Mouse (Mus musculus): ENCODE data around the gene Tmc5. TPM values are rescaled to one million over a fixed set of nuclear protein-coding genes. Genes with fewer than 3 reads are reported as not detected.
A peak's percentile ranks its signal among the peaks of the same experiment; 100 is the strongest.

Gene Tmc5
- polyA plus RNA-seq (2014; fragmentation: Nextera tagmentation; extraction: Ambion mirVana), result 0.58 and 1.0 TPM in 2 replicates

- H3K4me2 ChIP-seq (ENCODE audit: low read depth, low read length), result peak within 1 kb of the TSS; percentile 42
- H3K9ac ChIP-seq (ENCODE audit: low read depth, low read length), result no peak within 1 kb of the TSS
- ATAC-seq (ENCODE audit: low read depth) (no peak), DNase-seq (ENCODE audit: low spot score) (no peak)
- H3K9me3 ChIP-seq (ENCODE audit: control insufficient read depth, low read length), result no peaks in the 10 kb centered on the region
- peaks cover 23% of the 10 kb centered on the region for H3K4me1 ChIP-seq (ENCODE audit: control insufficient read depth, insufficient read depth, low read length)
- 3% methylated on average over 23 of the region's 23 CpGs for WGBS
- no peaks in the 10 kb centered on the region for H3K36me3 ChIP-seq (ENCODE audit: control insufficient read depth, insufficient read depth, low read length)
- peaks cover 29% of the 10 kb centered on the region for H3K27me3 ChIP-seq (replicated peaks; ENCODE audit: control insufficient read depth, insufficient read depth, low read length)
- peak within 1 kb of the TSS; percentile 19 for H3K4me3 ChIP-seq (ENCODE audit: low read depth, low read length)
- H3K27ac ChIP-seq (replicated peaks; ENCODE audit: low read depth, low read length), result no peak within 1 kb of the TSS
These were observed at the start of gene Tmc5 for GRCm38 (mm10) chr7:118597201-118597600. Tmc5 (plus strand) TSS chr7:118597297.

DNA sequence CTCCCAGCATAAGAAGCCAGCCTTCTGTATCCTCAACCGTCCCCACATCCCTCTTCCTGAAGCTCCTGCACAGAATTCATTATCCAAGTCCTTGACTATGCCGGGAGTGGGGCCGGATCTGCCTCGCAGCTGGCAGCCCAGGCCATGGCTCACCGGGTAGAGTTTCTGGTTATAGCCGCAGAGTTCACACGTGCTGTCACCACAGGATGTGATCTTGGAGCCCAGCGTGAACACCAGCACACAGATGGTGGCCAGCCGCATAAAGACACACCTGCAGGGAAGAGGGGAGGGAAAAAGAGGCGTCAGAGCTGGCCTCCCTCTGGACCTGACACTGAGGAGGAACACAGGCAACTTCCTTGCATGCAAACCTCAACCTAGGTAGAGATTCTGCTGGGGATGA, 49.6 kb upstream of the Tmc5 start:
- H3K4me3 ChIP-seq (ENCODE audit: low read depth, low read length), result no peak overlapping the region
- 72% methylated on average over 10 of the region's 10 CpGs for WGBS
- no peaks in the 10 kb centered on the region for H3K4me1 ChIP-seq (ENCODE audit: control insufficient read depth, insufficient read depth, low read length)
- no peaks in the 10 kb centered on the region for H3K27me3 ChIP-seq (replicated peaks; ENCODE audit: control insufficient read depth, insufficient read depth, low read length)
- ATAC-seq (ENCODE audit: low read depth) (no peak), DNase-seq (ENCODE audit: low spot score) (no peak)
- no peak overlapping the region for H3K27ac ChIP-seq (replicated peaks; ENCODE audit: low read depth, low read length)
- 0 out of 2 replicates have a peak, but pooled peaks cover 7% of the 10 kb centered on the region for H3K9me3 ChIP-seq (ENCODE audit: control insufficient read depth, low read length)
- H3K9ac ChIP-seq (ENCODE audit: low read depth, low read length), result no peak overlapping the region
- peaks cover 26% of the 10 kb centered on the region for H3K36me3 ChIP-seq (ENCODE audit: control insufficient read depth, insufficient read depth, low read length)
- no peak overlapping the region for H3K4me2 ChIP-seq (ENCODE audit: low read depth, low read length)

DNA sequence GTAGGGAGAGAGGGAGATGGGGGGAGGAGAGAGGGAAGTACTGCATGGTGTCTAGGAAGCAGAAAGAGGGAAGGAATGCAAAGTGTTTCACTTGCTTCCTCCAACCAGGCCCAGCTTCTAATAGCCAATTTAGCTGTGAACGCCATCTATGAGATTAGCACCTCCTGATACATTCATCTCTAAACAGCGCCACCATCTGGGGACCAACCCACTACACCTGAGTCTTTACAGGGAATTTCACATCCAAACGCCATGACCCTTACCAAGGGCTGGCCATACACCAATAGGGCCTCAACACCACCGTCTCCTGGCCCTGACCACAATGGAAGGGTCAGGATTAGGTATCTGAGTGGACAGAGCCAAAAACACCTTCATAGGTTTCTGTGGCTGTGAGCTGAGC, 43.2 kb upstream of the Tmc5 start:
- no peaks in the 10 kb centered on the region for H3K27me3 ChIP-seq (replicated peaks; ENCODE audit: control insufficient read depth, insufficient read depth, low read length)
- H3K9me3 ChIP-seq (ENCODE audit: control insufficient read depth, low read length), result 0 out of 2 replicates have a peak, but pooled peaks cover 10% of the 10 kb centered on the region
- WGBS, result 72% methylated on average over 4 of the region's 4 CpGs
- no peak overlapping the region for H3K27ac ChIP-seq (replicated peaks; ENCODE audit: low read depth, low read length)
- DNase-seq (ENCODE audit: low spot score) (no peak), ATAC-seq (ENCODE audit: low read depth) (no peak)
- no peak overlapping the region for H3K4me3 ChIP-seq (ENCODE audit: low read depth, low read length)
- peaks cover 28% of the 10 kb centered on the region for H3K36me3 ChIP-seq (ENCODE audit: control insufficient read depth, insufficient read depth, low read length)
- H3K4me1 ChIP-seq (ENCODE audit: control insufficient read depth, insufficient read depth, low read length), result no peaks in the 10 kb centered on the region
- H3K9ac ChIP-seq (ENCODE audit: low read depth, low read length), result no peak overlapping the region
- H3K4me2 ChIP-seq (ENCODE audit: low read depth, low read length), result no peak overlapping the region

DNA sequence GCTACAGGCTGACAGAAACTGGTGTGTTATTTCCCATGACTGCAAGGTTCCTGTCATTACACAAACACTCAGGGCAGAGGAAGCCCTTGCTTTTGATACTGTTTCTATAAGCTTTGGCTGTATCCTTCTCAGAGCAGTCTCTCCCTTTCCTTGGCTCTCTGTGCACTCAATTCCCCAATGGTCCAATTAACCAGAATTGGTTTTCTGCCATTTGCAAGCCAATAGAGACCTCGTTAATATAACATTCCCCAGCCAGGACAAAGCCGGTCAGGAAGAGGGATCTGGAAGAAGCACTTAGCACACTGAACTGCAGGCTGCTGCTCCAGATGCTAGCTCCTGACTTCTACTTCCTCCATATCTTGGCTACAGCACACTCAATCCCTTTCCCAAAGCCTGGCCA, 42.8 kb upstream of the Tmc5 start:
- H3K9ac ChIP-seq (ENCODE audit: low read depth, low read length), result no peak overlapping the region
- DNase-seq (ENCODE audit: low spot score) (peak; percentile 31), ATAC-seq (ENCODE audit: low read depth) (peak; percentile 60; the same call in 1 of the 2 replicates)

GRCm38 (mm10) chr7:118569121-118569543, 28.0 kb upstream of the Tmc5 start:
- no peak for DNase-seq (ENCODE audit: low spot score)
- Histone ChIP-seq H3K27ac (replicated peaks; ENCODE audit: low read depth, low read length) (no peak overlapping the region), H3K9me3 (ENCODE audit: control insufficient read depth, low read length) (peaks cover 3% of the 10 kb centered on the region; the same call in 1 of the 2 replicates), H3K27me3 (replicated peaks; ENCODE audit: control insufficient read depth, insufficient read depth, low read length) (no peaks in the 10 kb centered on the region), H3K4me3 (ENCODE audit: low read depth, low read length) (no peak overlapping the region), H3K9ac (ENCODE audit: low read depth, low read length) (no peak overlapping the region), H3K4me2 (ENCODE audit: low read depth, low read length) (no peak overlapping the region), H3K36me3 (ENCODE audit: control insufficient read depth, insufficient read depth, low read length) (0 out of 2 replicates have a peak, but pooled peaks cover 4% of the 10 kb centered on the region), H3K4me1 (ENCODE audit: control insufficient read depth, insufficient read depth, low read length) (no peaks in the 10 kb centered on the region)
- 62% methylated on average over 6 of the region's 6 CpGs for WGBS
- ATAC-seq (ENCODE audit: low read depth), result peak; percentile 30; the same call in 1 of the 2 replicates

More for the DNA sequence above, 42.8 kb upstream of the Tmc5 start:
- Histone ChIP-seq H3K4me2 (ENCODE audit: low read depth, low read length) (no peak overlapping the region), H3K4me1 (ENCODE audit: control insufficient read depth, insufficient read depth, low read length) (no peaks in the 10 kb centered on the region), H3K27me3 (replicated peaks; ENCODE audit: control insufficient read depth, insufficient read depth, low read length) (no peaks in the 10 kb centered on the region), H3K4me3 (ENCODE audit: low read depth, low read length) (no peak overlapping the region), H3K27ac (replicated peaks; ENCODE audit: low read depth, low read length) (no peak overlapping the region), H3K9me3 (ENCODE audit: control insufficient read depth, low read length) (0 out of 2 replicates have a peak, but pooled peaks cover 10% of the 10 kb centered on the region), H3K36me3 (ENCODE audit: control insufficient read depth, insufficient read depth, low read length) (peaks cover 25% of the 10 kb centered on the region)
- 73% methylated on average over 2 of the region's 2 CpGs for WGBS

DNA sequence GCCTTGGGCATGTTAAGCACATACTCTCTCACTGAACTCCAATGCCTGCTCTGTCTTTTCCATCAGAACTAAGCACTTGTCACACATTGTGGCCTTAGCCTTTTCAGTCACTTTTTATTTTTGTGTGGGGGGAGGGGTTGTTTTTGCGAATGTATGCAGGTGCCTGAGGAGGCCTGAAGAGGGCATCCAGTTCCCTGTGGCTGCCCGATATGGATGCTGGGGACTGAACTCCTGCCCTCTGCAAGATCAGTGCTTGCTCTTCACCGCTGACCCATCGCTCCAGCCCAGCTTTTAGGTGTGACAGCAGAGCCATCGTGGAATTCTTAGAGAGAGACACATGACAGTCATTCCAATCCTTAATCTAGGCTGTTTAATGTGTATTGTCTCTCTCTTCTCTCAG, 25.7 kb upstream of the Tmc5 start:
- Histone ChIP-seq H3K36me3 (ENCODE audit: control insufficient read depth, insufficient read depth, low read length) (no peaks in the 10 kb centered on the region), H3K4me1 (ENCODE audit: control insufficient read depth, insufficient read depth, low read length) (no peaks in the 10 kb centered on the region), H3K4me2 (ENCODE audit: low read depth, low read length) (no peak overlapping the region), H3K9ac (ENCODE audit: low read depth, low read length) (no peak overlapping the region), H3K27me3 (replicated peaks; ENCODE audit: control insufficient read depth, insufficient read depth, low read length) (no peaks in the 10 kb centered on the region), H3K27ac (replicated peaks; ENCODE audit: low read depth, low read length) (no peak overlapping the region), H3K9me3 (ENCODE audit: control insufficient read depth, low read length) (peaks cover 3% of the 10 kb centered on the region; the same call in 1 of the 2 replicates), H3K4me3 (ENCODE audit: low read depth, low read length) (no peak overlapping the region)
- WGBS, result 56% methylated on average over 5 of the region's 5 CpGs
- ATAC-seq (ENCODE audit: low read depth) (no peak), DNase-seq (ENCODE audit: low spot score) (no peak)

- no peak for DNase-seq (ENCODE audit: low spot score)
These were observed 25.1 kb upstream of the Tmc5 start for GRCm38 (mm10) chr7:118572039-118572438.

DNA sequence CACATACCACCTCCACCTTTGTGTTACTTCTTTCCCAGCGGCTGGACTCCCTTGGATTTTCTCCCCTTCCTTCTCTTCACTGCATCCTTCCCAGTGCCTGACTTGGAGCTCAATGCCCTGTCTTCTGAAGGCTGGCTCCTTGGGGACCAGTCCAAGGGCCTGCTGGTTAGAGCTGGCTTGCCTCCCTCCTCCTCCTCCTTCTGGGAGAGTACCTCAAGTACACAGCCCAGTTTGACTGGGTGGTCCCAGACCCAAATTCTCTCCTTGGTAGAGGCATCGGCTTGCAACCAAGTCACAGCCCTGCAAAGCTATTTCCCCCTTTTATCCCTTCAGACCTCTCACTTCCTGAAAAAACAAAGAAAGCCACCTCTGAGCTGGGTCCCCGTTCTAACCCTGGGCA, 18.8 kb upstream of the Tmc5 start:
- WGBS, result 61% methylated on average over 3 of the region's 3 CpGs
- H3K4me3 ChIP-seq (ENCODE audit: low read depth, low read length), result no peak overlapping the region
- no peak overlapping the region for H3K9ac ChIP-seq (ENCODE audit: low read depth, low read length)
- no peak overlapping the region for H3K4me2 ChIP-seq (ENCODE audit: low read depth, low read length)
- ATAC-seq (ENCODE audit: low read depth) (no peak), DNase-seq (ENCODE audit: low spot score) (no peak)
- no peaks in the 10 kb centered on the region for H3K27me3 ChIP-seq (replicated peaks; ENCODE audit: control insufficient read depth, insufficient read depth, low read length)
- 0 out of 2 replicates have a peak, but pooled peaks cover 4% of the 10 kb centered on the region for H3K36me3 ChIP-seq (ENCODE audit: control insufficient read depth, insufficient read depth, low read length)
- H3K27ac ChIP-seq (replicated peaks; ENCODE audit: low read depth, low read length), result no peak overlapping the region
- H3K4me1 ChIP-seq (ENCODE audit: control insufficient read depth, insufficient read depth, low read length), result no peaks in the 10 kb centered on the region
- H3K9me3 ChIP-seq (ENCODE audit: control insufficient read depth, low read length), result 0 out of 2 replicates have a peak, but pooled peaks cover 4% of the 10 kb centered on the region

More at GRCm38 (mm10) chr7:118572039-118572438, 25.1 kb upstream of the Tmc5 start:
- 70% methylated on average over 5 of the region's 5 CpGs for WGBS
- ATAC-seq (ENCODE audit: low read depth), result no peak
- Histone ChIP-seq H3K36me3 (ENCODE audit: control insufficient read depth, insufficient read depth, low read length) (no peaks in the 10 kb centered on the region), H3K9me3 (ENCODE audit: control insufficient read depth, low read length) (peaks cover 3% of the 10 kb centered on the region; the same call in 1 of the 2 replicates), H3K4me1 (ENCODE audit: control insufficient read depth, insufficient read depth, low read length) (no peaks in the 10 kb centered on the region), H3K27me3 (replicated peaks; ENCODE audit: control insufficient read depth, insufficient read depth, low read length) (no peaks in the 10 kb centered on the region), H3K4me2 (ENCODE audit: low read depth, low read length) (no peak overlapping the region), H3K27ac (replicated peaks; ENCODE audit: low read depth, low read length) (no peak overlapping the region), H3K4me3 (ENCODE audit: low read depth, low read length) (no peak overlapping the region), H3K9ac (ENCODE audit: low read depth, low read length) (no peak overlapping the region)

GRCm38 (mm10) chr7:118579938-118580337, 17.2 kb upstream of the Tmc5 start:
- ATAC-seq (ENCODE audit: low read depth) (no peak), DNase-seq (ENCODE audit: low spot score) (no peak)
- Histone ChIP-seq H3K36me3 (ENCODE audit: control insufficient read depth, insufficient read depth, low read length) (0 out of 2 replicates have a peak, but pooled peaks cover 4% of the 10 kb centered on the region), H3K4me2 (ENCODE audit: low read depth, low read length) (no peak overlapping the region), H3K27me3 (replicated peaks; ENCODE audit: control insufficient read depth, insufficient read depth, low read length) (no peaks in the 10 kb centered on the region), H3K9me3 (ENCODE audit: control insufficient read depth, low read length) (0 out of 2 replicates have a peak, but pooled peaks cover 4% of the 10 kb centered on the region), H3K4me3 (ENCODE audit: low read depth, low read length) (no peak overlapping the region), H3K4me1 (ENCODE audit: control insufficient read depth, insufficient read depth, low read length) (0 out of 2 replicates have a peak, but pooled peaks cover 2% of the 10 kb centered on the region), H3K27ac (replicated peaks; ENCODE audit: low read depth, low read length) (no peak overlapping the region), H3K9ac (ENCODE audit: low read depth, low read length) (no peak overlapping the region)
- 62% methylated on average over 2 of the region's 2 CpGs for WGBS

Measured in embryonic facial prominence, embryonic 14.5 days (tissue).